Mouse (Mus musculus) liver, postnatal 0 days (tissue): ENCODE results near the gene Shisa9.
A peak's percentile ranks its signal among the peaks of the same experiment; 100 is the strongest.

Source experiments
- CTCF ChIP-seq: sonication (generic); IDR thresholded peaks from 2 replicates; pipeline ENCODE4 v1.5.1; 2016; ENCODE audit warnings: antibody characterized with exemption, low read depth
- EP300 ChIP-seq: IDR thresholded peaks from 2 replicates; pipeline ENCODE4 v1.6.1; 2016; ENCODE audit warnings: antibody characterized with exemption, low read depth, mild to moderate bottlenecking

- TF ChIP-seq CTCF (peak; percentile 25), EP300 (no peak)
Observed at GRCm38 (mm10) chr16:11967579-11967978, 16.3 kb upstream of the Shisa9 start.
